Mouse (Mus musculus): ENCODE results near the gene Astn1. TPM values are rescaled to one million over a fixed set of nuclear protein-coding genes. Genes with fewer than 3 reads are reported as not detected.

The Astn1 gene
- total and polyA plus RNA-seq, 3 experiments, result not detected

- Histone ChIP-seq H3K27me3 (ENCODE audit: control insufficient read depth in 1 of 2, insufficient read depth in 2 of 2, low read length in 2 of 2) (no peaks in the 10 kb centered on the region), H3K27ac (ENCODE audit: control insufficient read depth, low read depth, low read length) (no peak overlapping the region), H3K36me3 (ENCODE audit: control insufficient read depth in 1 of 2, insufficient read depth in 2 of 2, low read length in 2 of 2) (no peaks in the 10 kb centered on the region), H3K79me2 (ENCODE audit: control insufficient read depth, insufficient read depth, low read length, poor library complexity) (no peaks in the 10 kb centered on the region), H3K9ac (ENCODE audit: control insufficient read depth, low read depth, low read length, poor library complexity, severe bottlenecking) (no peak overlapping the region), H3K4me3 (ENCODE audit: control insufficient read depth in 1 of 2, insufficient read depth in 1 of 2, low read depth in 2 of 2, low read length in 2 of 2) (no peak overlapping the region), H3K4me1 (ENCODE audit: control insufficient read depth in 1 of 2, insufficient read depth in 2 of 2, low read length in 2 of 2) (no peaks in the 10 kb centered on the region), H3K9me3 (replicated peaks; ENCODE audit: insufficient read depth, low read length) (no peaks in the 10 kb centered on the region)
- TF ChIP-seq MAFK (IDR thresholded peaks at IDR 0.05; ENCODE audit: borderline replicate concordance, low read depth, low read length) (no peak), POLR2AphosphoS2 (IDR thresholded peaks at IDR 0.05; ENCODE audit: low read length) (no peak)
- no peak for DNase-seq (ENCODE audit: low read depth, low spot score)
These were observed 244.3 kb downstream of the Astn1 start for GRCm38 (mm10) chr1:158606324-158606723.

GRCm38 (mm10) chr1:158607201-158607600, 245.1 kb downstream of the Astn1 start:
- H3K9ac ChIP-seq (ENCODE audit: control insufficient read depth, low read depth, low read length, poor library complexity, severe bottlenecking), result no peak overlapping the region
- H3K4me1 ChIP-seq (ENCODE audit: control insufficient read depth in 1 of 2, insufficient read depth in 2 of 2, low read length in 2 of 2), result no peaks in the 10 kb centered on the region
- no peak for TF ChIP-seq POLR2AphosphoS2 (IDR thresholded peaks at IDR 0.05; ENCODE audit: low read length)
- no peaks in the 10 kb centered on the region for H3K9me3 ChIP-seq (replicated peaks; ENCODE audit: insufficient read depth, low read length)
- no peak for DNase-seq (ENCODE audit: low read depth, low spot score)
- H3K4me3 ChIP-seq (ENCODE audit: control insufficient read depth in 1 of 2, insufficient read depth in 1 of 2, low read depth in 2 of 2, low read length in 2 of 2), result no peak overlapping the region
- H3K27ac ChIP-seq (ENCODE audit: control insufficient read depth, low read depth, low read length), result no peak overlapping the region
- H3K36me3 ChIP-seq (ENCODE audit: control insufficient read depth in 1 of 2, insufficient read depth in 2 of 2, low read length in 2 of 2), result no peaks in the 10 kb centered on the region
- no peaks in the 10 kb centered on the region for H3K79me2 ChIP-seq (ENCODE audit: control insufficient read depth, insufficient read depth, low read length, poor library complexity)
- no peaks in the 10 kb centered on the region for H3K27me3 ChIP-seq (ENCODE audit: control insufficient read depth in 1 of 2, insufficient read depth in 2 of 2, low read length in 2 of 2)

- H3K27me3 ChIP-seq (ENCODE audit: control insufficient read depth in 1 of 2, insufficient read depth in 2 of 2, low read length in 2 of 2), result no peaks in the 10 kb centered on the region
- no peak overlapping the region for H3K4me3 ChIP-seq (ENCODE audit: control insufficient read depth in 1 of 2, insufficient read depth in 1 of 2, low read depth in 2 of 2, low read length in 2 of 2)
- no peak overlapping the region for H3K9ac ChIP-seq (ENCODE audit: control insufficient read depth, low read depth, low read length, poor library complexity, severe bottlenecking)
- DNase-seq (ENCODE audit: low read depth, low spot score), result no peak
- H3K36me3 ChIP-seq (ENCODE audit: control insufficient read depth in 1 of 2, insufficient read depth in 2 of 2, low read length in 2 of 2), result no peaks in the 10 kb centered on the region
- H3K9me3 ChIP-seq (replicated peaks; ENCODE audit: insufficient read depth, low read length), result no peaks in the 10 kb centered on the region
- no peak for TF ChIP-seq CHD1 (IDR thresholded peaks at IDR 0.05; ENCODE audit: low read depth, low read length)
- no peaks in the 10 kb centered on the region for H3K4me1 ChIP-seq (ENCODE audit: control insufficient read depth in 1 of 2, insufficient read depth in 2 of 2, low read length in 2 of 2)
- no peak overlapping the region for H3K27ac ChIP-seq (ENCODE audit: control insufficient read depth, low read depth, low read length)
- no peaks in the 10 kb centered on the region for H3K79me2 ChIP-seq (ENCODE audit: control insufficient read depth, insufficient read depth, low read length, poor library complexity)
These were observed 253.1 kb downstream of the Astn1 start for GRCm38 (mm10) chr1:158615202-158615601.

GRCm38 (mm10) chr1:158617943-158618342, 255.9 kb downstream of the Astn1 start:
- Histone ChIP-seq H3K27ac (ENCODE audit: control insufficient read depth, low read depth, low read length) (no peak overlapping the region), H3K4me1 (ENCODE audit: control insufficient read depth in 1 of 2, insufficient read depth in 2 of 2, low read length in 2 of 2) (no peaks in the 10 kb centered on the region), H3K4me3 (ENCODE audit: control insufficient read depth in 1 of 2, insufficient read depth in 1 of 2, low read depth in 2 of 2, low read length in 2 of 2) (no peak overlapping the region), H3K36me3 (ENCODE audit: control insufficient read depth in 1 of 2, insufficient read depth in 2 of 2, low read length in 2 of 2) (no peaks in the 10 kb centered on the region), H3K27me3 (ENCODE audit: control insufficient read depth in 1 of 2, insufficient read depth in 2 of 2, low read length in 2 of 2) (no peaks in the 10 kb centered on the region), H3K9me3 (replicated peaks; ENCODE audit: insufficient read depth, low read length) (no peaks in the 10 kb centered on the region), H3K9ac (ENCODE audit: control insufficient read depth, low read depth, low read length, poor library complexity, severe bottlenecking) (no peak overlapping the region), H3K79me2 (ENCODE audit: control insufficient read depth, insufficient read depth, low read length, poor library complexity) (no peaks in the 10 kb centered on the region)
- no peak for DNase-seq (ENCODE audit: low read depth, low spot score)
- no peak for TF ChIP-seq RCOR1 (IDR thresholded peaks at IDR 0.05; ENCODE audit: low read depth, low read length)
- no peak for TF ChIP-seq TBP (IDR thresholded peaks at IDR 0.05; ENCODE audit: low read depth, low read length)
- TF ChIP-seq UBTF (IDR thresholded peaks at IDR 0.05; ENCODE audit: borderline replicate concordance, insufficient read depth, low read depth, low read length), result no peak
- TF ChIP-seq MXI1 (IDR thresholded peaks at IDR 0.05; ENCODE audit: low read depth, low read length), result no peak
- no peak for TF ChIP-seq POLR2A (IDR thresholded peaks at IDR 0.05; ENCODE audit: control insufficient read depth in 1 of 2, insufficient read depth in 1 of 2, low read depth in 1 of 2, low read length in 2 of 2, poor library complexity in 1 of 2)
- TF ChIP-seq SMC3 (IDR thresholded peaks at IDR 0.05; ENCODE audit: low read depth, low read length), result no peak
- TF ChIP-seq ELF1 (IDR thresholded peaks at IDR 0.05; ENCODE audit: low read depth, low read length), result no peak
- TF ChIP-seq MAX (IDR thresholded peaks at IDR 0.05; ENCODE audit: low read length), result no peak
- TF ChIP-seq RAD21 (IDR thresholded peaks at IDR 0.05; ENCODE audit: low read depth, low read length), result no peak
- no peak for TF ChIP-seq ZMIZ1 (IDR thresholded peaks at IDR 0.05; ENCODE audit: low read depth, low read length)
- TF ChIP-seq TCF12 (IDR thresholded peaks at IDR 0.05; ENCODE audit: low read depth, low read length), result no peak

All from MEL (cell line).